Mouse (Mus musculus) heart, embryonic 14.5 days (tissue): ENCODE data around the gene Wdtc1. TPM values are rescaled to one million over a fixed set of nuclear protein-coding genes. Genes with fewer than 3 reads are reported as not detected.

Experiments used
- ATAC-seq: fragments of 200-750 bp; cut with Nextera tagmentation; 2 replicates; pipeline ENCODE4 v1.8.0; 2017; ENCODE audit warnings: low read depth, moderate TSS enrichment; ENCODE audit not compliant: insufficient number of reproducible peaks, insufficient read depth, low FRiP score
- H3K27ac ChIP-seq, 2 experiments: fragments of 200-500 bp in 1 of 2; fragments of 300-500 bp in 1 of 2; sonication (generic) in 1 of 2; replicated peaks in 1 of 2; 2 replicates each; pipeline ENCODE4 v1.5.1; 2012 to 2014; ENCODE audit warnings: low read depth in 2 of 2, low read length in 2 of 2, control low read depth in 1 of 2, mild to moderate bottlenecking in 1 of 2, mixed read lengths in 1 of 2; ENCODE audit not compliant: control insufficient read depth in 1 of 2, insufficient read depth in 1 of 2
- H3K27me3 ChIP-seq: fragments of 300-500 bp; sonication (generic); 2 replicates; pipeline ENCODE4 v1.6.1; 2014; ENCODE audit warnings: mild to moderate bottlenecking, low read length, control low read depth; ENCODE audit not compliant: control insufficient read depth, insufficient read depth
- H3K36me3 ChIP-seq: fragments of 300-500 bp; sonication (generic); 2 replicates; pipeline ENCODE4 v1.6.1; 2014; ENCODE audit warnings: mild to moderate bottlenecking, control low read depth, low read length, mixed read lengths; ENCODE audit not compliant: control insufficient read depth, insufficient read depth
- H3K4me1 ChIP-seq, 2 experiments: fragments of 200-500 bp in 1 of 2; fragments of 300-500 bp in 1 of 2; sonication (generic) in 1 of 2; 2 replicates each; pipeline ENCODE4 v1.6.1; 2012 to 2014; ENCODE audit warnings: low read length in 2 of 2, control low read depth in 1 of 2, mixed read lengths in 1 of 2; ENCODE audit not compliant: control insufficient read depth in 2 of 2, insufficient read depth in 2 of 2
- H3K4me2 ChIP-seq: fragments of 300-500 bp; sonication (generic); 2 replicates; pipeline ENCODE4 v1.6.1; 2014; ENCODE audit warnings: mild to moderate bottlenecking, low read length
- H3K4me3 ChIP-seq, 2 experiments: fragments of 200-500 bp in 1 of 2; fragments of 300-500 bp in 1 of 2; sonication (generic) in 1 of 2; 2 replicates each; pipeline ENCODE4 v1.5.1; 2012 to 2014; ENCODE audit warnings: low read length in 2 of 2, mild to moderate bottlenecking in 2 of 2, control low read depth in 1 of 2, low read depth in 1 of 2, moderate library complexity in 1 of 2; ENCODE audit not compliant: control insufficient read depth in 1 of 2, insufficient read depth in 1 of 2
- H3K9ac ChIP-seq: fragments of 300-500 bp; sonication (generic); 2 replicates; pipeline ENCODE4 v1.6.1; 2014; ENCODE audit warnings: mild to moderate bottlenecking, low read length
- H3K9me3 ChIP-seq: fragments of 300-500 bp; sonication (generic); 2 replicates; pipeline ENCODE4 v1.6.1; 2016; ENCODE audit warnings: low read length, control low read depth; ENCODE audit not compliant: control insufficient read depth
- WGBS: fragments of 180-500 bp; shearing (Covaris S2); extraction: QIAGEN DNeasy Blood & Tissue Kit; methylation state at CpG from one replicate; pipeline ENCODE4 v1.1.7; 2014; 5-methylcytosine and 5-hydroxymethylcytosine counted together
- polyA plus RNA-seq: library from polyadenylated mRNA; unstranded; fragments of >200 nt; fragmentation: Nextera tagmentation; extraction: Ambion mirVana; gene quantifications from 2 replicates; pipeline ENCODE4 v1.2.1, GENCODE M21; 2014

The Wdtc1 gene
- polyA plus RNA-seq, 1 experiment from 2014 or later = 17.3 TPM

GRCm38 (mm10) chr4:133314896-133315295 is 38.4 kb downstream of the Wdtc1 start:
- no peak overlapping the region for H3K9ac ChIP-seq
- no peak overlapping the region for H3K27ac ChIP-seq
- peaks cover 15% of the 10 kb centered on the region; the same call in 1 of the 2 replicates for H3K36me3 ChIP-seq
- no peak overlapping the region for H3K4me2 ChIP-seq
- WGBS = 73% methylated on average over 8 of the region's 8 CpGs
- no peaks in the 10 kb centered on the region for H3K4me1 ChIP-seq
- H3K27me3 ChIP-seq = no peaks in the 10 kb centered on the region
- no peak overlapping the region for H3K4me3 ChIP-seq
- no peaks in the 10 kb centered on the region for H3K9me3 ChIP-seq
- ATAC-seq = no peak

DNA sequence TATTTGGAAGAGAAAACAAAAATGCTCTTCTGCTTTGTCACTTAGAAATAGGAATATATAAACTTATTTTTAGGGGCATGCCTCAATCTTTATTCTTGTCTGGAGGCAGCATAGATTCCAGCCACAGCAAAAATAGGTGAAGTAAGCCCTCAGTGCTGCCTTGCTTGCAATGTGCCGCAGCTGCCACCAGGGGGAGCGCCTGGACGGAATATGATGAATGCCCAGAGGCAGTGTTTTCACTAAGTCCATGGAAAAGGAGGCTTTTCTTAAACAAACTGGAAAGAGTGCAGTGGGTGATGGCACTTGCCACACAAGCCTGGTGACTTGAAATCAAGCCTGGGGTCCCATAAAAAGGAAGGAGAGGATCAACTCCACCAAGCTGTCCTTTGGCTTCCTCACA is 43.3 kb downstream of the Wdtc1 start:
- peaks cover 25% of the 10 kb centered on the region for H3K36me3 ChIP-seq
- H3K4me1 ChIP-seq = no peaks in the 10 kb centered on the region
- no peaks in the 10 kb centered on the region for H3K27me3 ChIP-seq
- H3K4me2 ChIP-seq = no peak overlapping the region
- H3K9me3 ChIP-seq = no peaks in the 10 kb centered on the region
- H3K27ac ChIP-seq = no peak overlapping the region
- ATAC-seq = no peak
- no peak overlapping the region for H3K4me3 ChIP-seq
- H3K9ac ChIP-seq = no peak overlapping the region
- WGBS = 0% methylated on average over 3 of the region's 3 CpGs

DNA sequence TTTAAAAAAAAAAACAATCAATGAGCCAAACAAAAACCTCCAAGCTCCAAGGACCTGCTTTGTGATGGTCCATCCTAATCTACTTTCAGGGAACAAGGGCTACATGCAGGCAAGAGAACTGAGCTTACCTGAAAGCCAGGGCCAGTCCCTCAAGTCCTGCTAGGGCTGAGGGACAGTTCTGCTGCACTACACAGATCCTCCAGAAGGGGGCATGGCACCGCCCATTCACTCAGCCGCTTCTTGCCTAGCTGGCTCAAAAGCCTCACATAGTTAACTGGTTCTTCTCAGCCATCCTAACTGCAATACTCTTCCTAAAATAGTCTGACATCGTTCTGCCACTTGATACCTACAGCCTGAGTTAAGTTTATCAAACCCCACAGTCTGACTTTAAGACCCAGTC is 46.0 kb downstream of the Wdtc1 start:
- WGBS = 29% methylated on average over 3 of the region's 3 CpGs
- Histone ChIP-seq H3K9ac (no peak overlapping the region), H3K4me3 (no peak overlapping the region), H3K9me3 (no peaks in the 10 kb centered on the region), H3K27me3 (no peaks in the 10 kb centered on the region), H3K36me3 (peaks cover 39% of the 10 kb centered on the region), H3K4me2 (no peak overlapping the region), H3K4me1 (no peaks in the 10 kb centered on the region), H3K27ac (no peak overlapping the region)
- no peak for ATAC-seq

DNA sequence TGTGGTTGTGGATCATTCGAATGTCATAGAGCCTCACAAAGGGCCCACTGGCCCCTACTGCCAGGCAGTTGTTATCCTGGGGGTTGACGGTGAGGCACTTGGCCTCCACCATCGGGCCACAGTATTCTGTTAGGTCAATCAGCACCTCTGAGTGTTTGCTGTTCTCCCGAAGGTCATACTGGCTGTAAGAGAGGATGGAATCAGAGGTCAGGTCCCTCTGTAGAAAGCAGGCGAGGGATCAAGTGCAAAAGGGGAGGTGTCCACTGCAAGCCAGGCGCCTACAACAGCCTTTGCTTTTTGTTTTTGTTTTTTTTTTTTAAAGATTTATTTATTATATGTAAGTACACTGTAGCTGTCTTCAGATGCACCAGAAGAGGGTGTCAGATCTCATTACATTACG is 47.5 kb downstream of the Wdtc1 start:
- H3K27ac ChIP-seq = no peak overlapping the region

GRCm38 (mm10) chr4:133304770-133305169 is 48.5 kb downstream of the Wdtc1 start:
- Histone ChIP-seq H3K9me3 (no peaks in the 10 kb centered on the region), H3K4me2 (no peak overlapping the region), H3K36me3 (peaks cover 62% of the 10 kb centered on the region), H3K9ac (no peak overlapping the region), H3K4me1 (no peaks in the 10 kb centered on the region), H3K4me3 (no peak overlapping the region), H3K27ac (no peak overlapping the region), H3K27me3 (no peaks in the 10 kb centered on the region)
- WGBS = 92% methylated on average over 7 of the region's 7 CpGs
- ATAC-seq = no peak

More for the DNA sequence above, 47.5 kb downstream of the Wdtc1 start:
- peaks cover 52% of the 10 kb centered on the region for H3K36me3 ChIP-seq
- 62% methylated on average over 7 of the region's 7 CpGs for WGBS
- H3K4me2 ChIP-seq = no peak overlapping the region
- ATAC-seq = no peak
- no peaks in the 10 kb centered on the region for H3K9me3 ChIP-seq
- no peak overlapping the region for H3K9ac ChIP-seq
- no peak overlapping the region for H3K4me3 ChIP-seq
- H3K27me3 ChIP-seq = no peaks in the 10 kb centered on the region
- no peaks in the 10 kb centered on the region for H3K4me1 ChIP-seq

DNA sequence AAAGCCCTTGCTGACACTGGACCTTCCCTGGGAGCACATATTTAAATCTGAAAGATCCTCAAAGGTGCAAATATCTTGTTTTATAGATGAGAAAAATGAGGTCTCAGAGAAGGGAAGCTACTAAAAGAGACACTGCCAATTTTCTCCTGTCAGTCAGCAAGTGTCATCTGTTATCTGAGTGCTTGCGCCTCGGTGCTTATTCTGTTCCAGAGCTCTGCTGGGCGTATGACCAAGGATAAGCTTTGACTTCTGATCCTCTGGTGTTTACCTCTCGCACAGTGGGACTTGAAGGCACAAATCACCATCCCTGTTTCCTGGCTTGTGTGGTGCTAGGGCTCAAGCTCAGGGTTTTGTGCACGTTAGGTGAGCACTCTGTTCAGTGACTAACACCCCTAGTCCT is 50.6 kb downstream of the Wdtc1 start:
- Histone ChIP-seq H3K4me1 (peaks cover under 1 to 4% of the 10 kb centered on the region in 2 experiments; a peak in 3 of 4 replicates), H3K27me3 (no peaks in the 10 kb centered on the region), H3K4me2 (no peak overlapping the region), H3K4me3 (no peak overlapping the region), H3K9me3 (no peaks in the 10 kb centered on the region), H3K36me3 (peaks cover 60% of the 10 kb centered on the region), H3K27ac (no peak overlapping the region), H3K9ac (no peak overlapping the region)
- no peak for ATAC-seq
- 65% methylated on average over 5 of the region's 5 CpGs for WGBS

- Histone ChIP-seq H3K9me3 (no peaks in the 10 kb centered on the region), H3K4me3 (no peak overlapping the region), H3K4me2 (no peak overlapping the region), H3K36me3 (peaks cover 64% of the 10 kb centered on the region), H3K27ac (no peak overlapping the region), H3K27me3 (no peaks in the 10 kb centered on the region), H3K9ac (no peak overlapping the region), H3K4me1 (peaks cover 4 to 5% of the 10 kb centered on the region in 2 experiments; a peak in 3 of 4 replicates)
- no peak for ATAC-seq
- WGBS = 23% methylated on average over 4 of the region's 4 CpGs
Observed at GRCm38 (mm10) chr4:133301802-133302201, 51.5 kb downstream of the Wdtc1 start.

GRCm38 (mm10) chr4:133300421-133300820 is 52.9 kb downstream of the Wdtc1 start:
- H3K9ac ChIP-seq = peak overlapping the region; percentile 38; the same call in 1 of the 2 replicates
- H3K27ac ChIP-seq = no peak overlapping the region
- peaks cover 73% of the 10 kb centered on the region for H3K36me3 ChIP-seq
- no peak overlapping the region for H3K4me2 ChIP-seq
- H3K4me1 ChIP-seq = peaks cover 5 to 7% of the 10 kb centered on the region in 2 experiments; a peak in 3 of 4 replicates
- ATAC-seq = no peak
- WGBS = 84% methylated on average over 11 of the region's 11 CpGs
- no peaks in the 10 kb centered on the region for H3K9me3 ChIP-seq
- no peaks in the 10 kb centered on the region for H3K27me3 ChIP-seq
- no peak overlapping the region for H3K4me3 ChIP-seq
